Mouse (Mus musculus): ENCODE results near the gene R3hdm2. TPM values are rescaled to one million over a fixed set of nuclear protein-coding genes. Genes with fewer than 3 reads are reported as not detected.

Gene R3hdm2
- total RNA-seq (2021) (100 to 1,000 TPM; 116 to 127 TPM), polyA plus RNA-seq (2012; rRNA removed) (182 and 274 TPM in 2 replicates)
- long read RNA-seq, full-length matches to known transcripts, result 1 of 17 reads
- long read RNA-seq, partial matches to known transcripts, result 9 of 17 reads
- long read RNA-seq, other reads (novel, unspliced or antisense), result 7 of 17 reads

DNA sequence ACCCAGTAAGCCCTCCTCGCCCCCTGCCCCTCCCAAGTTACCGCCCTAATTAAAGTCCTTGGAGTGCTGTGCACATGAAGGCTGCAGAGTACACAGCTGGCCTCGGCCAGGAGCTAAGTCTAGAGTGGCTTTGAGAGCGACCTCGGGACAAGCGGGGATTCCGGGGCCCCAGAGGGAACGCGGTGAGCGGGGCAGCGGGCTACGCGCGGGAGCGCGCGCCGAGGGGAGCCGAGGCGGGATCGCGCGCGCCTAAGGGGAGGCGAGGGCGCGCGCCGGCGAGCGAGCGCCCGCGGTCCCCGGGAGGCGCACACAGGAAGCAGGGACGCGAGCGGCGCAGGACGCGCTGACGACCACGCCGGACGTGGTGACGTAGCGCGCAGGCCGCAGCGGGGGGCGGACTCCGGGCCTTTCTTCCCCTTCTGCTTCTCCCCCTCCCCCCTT lies at the start of gene R3hdm2:
TSS of gene R3hdm2 (plus strand) at position 77 of the 441 bp plus-strand sequence.
- peak; percentile 95 for DNase-seq

DNA sequence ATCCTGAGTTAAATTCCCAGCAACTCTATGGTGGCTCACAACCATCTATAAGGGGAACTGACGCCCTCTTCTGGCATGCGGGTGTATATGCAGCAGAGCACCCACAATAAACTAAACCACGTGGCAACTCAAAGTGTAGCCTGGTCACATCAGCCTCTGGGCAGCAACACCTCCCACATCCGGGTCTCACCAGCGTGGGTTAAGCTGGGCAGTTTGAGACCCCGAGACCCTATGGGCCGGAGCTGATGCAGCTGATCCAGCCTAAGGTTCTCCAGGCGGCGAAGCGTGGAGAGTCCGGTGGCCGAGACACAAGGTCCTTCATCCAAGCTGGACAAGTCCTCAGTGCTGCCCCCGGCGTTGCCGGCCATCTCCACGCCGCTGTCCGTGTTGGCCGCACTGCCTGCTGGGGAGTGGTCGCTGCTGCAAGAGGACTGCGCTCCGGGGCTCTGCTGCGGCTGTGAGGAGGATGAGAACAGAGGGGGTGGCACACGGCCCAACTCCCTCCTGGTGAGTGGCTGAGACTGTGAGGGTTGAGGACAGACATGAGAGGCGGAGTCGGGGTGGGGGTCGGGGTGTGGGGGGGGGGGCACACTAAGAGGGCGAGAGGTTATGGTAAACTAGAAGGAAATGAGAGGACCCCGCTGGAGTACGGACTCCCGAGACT lies 47.8 kb upstream of the R3hdm2 start:
- DNase-seq, result no peak

DNA sequence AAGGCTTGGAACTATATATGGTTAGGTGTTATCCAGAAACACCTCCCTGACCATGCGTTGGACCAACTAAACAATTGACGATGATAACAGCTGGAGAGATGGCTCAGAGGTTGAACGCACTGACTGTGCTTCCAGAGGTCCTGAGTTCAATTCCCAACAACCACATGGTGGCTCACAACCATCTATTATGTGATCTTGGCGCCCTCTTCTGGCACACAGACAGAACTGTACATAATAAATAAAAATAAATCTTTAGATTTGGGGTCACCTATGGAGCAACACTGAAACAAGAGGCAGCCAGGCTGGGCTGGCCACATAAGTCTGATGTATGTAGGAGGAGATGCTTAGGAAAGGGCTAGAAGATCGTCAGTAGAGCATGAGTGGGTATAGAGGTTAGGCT lies 47.0 kb upstream of the R3hdm2 start:
- DNase-seq, result no peak

DNA sequence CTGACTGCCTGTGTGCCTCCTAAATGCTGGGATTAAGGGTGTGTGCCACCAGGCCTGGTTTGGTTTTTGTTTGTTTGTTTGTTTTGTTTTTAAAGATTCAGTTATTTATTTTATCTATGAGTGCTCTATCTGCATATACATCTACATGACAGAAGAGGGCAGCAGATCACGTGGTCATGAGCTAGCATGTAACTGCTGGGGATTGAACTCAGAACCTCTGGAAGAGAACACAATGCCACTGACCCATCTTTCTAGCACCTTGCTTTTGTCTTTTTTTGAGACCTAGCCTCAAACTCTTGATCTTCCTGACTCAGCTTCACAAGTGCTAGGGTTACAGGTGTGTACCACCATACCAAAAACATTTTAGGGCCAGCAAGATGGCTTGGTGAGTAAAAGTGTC lies 44.9 kb upstream of the R3hdm2 start:
- no peak for DNase-seq

DNA sequence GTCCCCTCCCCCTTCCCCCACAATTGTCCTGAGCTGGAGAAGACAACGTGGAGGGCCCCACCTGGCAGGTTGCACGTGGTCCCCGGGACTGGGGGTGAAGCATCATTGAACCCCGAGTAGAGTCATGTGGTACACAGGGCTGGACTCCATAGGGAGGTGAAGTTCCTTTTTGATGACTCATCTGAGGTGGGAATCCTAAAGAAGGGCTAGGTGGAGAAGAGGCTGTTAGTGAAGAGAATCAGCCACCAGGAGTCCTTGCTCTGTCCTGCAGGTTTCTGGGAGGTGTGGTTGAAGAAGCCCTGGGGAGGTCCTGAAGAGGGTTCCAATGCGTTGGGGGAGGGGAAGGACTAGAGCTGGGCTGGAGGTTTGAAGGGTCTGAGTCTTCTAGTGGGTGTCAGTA lies 43.2 kb upstream of the R3hdm2 start:
- DNase-seq, result no peak

DNA sequence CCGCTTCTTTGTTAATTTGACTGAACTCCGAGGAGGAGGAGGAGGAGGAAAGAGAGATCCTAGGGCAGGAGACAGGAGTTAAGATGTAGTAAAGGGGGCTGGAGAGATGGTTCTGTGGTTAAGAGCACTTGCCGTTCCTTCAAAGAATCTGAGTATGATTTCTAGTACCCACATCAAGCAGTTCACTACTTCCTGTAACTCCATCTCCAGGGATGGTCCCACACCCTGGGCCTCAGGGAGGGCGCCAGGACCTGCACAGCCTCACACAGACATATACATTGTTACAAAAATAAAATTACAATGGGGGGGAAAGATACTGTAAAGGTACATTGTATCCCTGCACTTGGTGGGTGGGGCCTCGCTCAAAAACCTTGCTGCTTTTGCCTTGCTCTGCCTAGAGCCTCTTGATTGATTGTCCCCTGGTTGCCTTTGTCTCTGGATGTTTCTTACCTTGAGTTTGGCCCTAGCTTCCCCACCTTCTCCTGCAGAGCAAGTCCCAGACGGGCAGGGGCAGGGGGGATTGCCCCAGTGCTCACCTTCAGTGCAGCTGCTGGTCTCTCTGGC lies 42.5 kb upstream of the R3hdm2 start:
- no peak for DNase-seq

DNA sequence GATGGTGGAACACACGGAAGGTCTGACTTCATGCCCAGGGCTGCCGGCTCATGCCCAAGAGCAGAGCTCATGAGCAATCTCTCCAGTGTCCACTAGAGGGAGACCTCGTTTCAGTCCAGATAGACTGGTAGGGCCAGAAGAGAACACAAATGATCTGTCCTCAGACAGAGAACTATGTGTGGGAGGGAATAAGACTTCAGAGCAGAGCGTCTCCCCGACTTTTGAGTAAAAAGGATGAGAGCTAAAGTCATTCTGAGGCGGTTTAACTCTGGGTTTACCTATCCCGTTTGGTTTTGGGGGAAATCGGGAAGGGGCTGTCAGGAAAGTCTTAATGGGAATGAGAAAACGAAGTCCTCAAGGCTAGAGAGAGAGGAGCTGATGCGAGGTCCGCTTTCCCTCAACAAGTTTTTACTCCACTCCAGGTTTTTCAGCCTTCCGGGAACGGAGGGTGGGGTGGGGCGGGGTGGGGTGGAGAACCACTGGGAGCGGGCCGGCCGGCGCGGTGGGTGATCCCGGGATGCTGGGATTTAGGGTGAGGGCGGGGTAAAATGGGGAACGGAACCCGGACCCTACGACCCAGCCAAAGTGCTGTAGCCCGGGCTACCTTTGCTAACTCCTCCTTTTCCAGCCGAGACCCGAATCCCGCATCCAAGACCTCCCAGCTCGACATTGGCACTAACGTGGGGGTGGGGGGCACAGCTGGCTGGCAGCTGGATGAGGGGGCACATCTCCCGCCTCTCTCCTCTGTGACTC lies 41.0 kb upstream of the R3hdm2 start:
- peak; percentile 89 for DNase-seq

DNA sequence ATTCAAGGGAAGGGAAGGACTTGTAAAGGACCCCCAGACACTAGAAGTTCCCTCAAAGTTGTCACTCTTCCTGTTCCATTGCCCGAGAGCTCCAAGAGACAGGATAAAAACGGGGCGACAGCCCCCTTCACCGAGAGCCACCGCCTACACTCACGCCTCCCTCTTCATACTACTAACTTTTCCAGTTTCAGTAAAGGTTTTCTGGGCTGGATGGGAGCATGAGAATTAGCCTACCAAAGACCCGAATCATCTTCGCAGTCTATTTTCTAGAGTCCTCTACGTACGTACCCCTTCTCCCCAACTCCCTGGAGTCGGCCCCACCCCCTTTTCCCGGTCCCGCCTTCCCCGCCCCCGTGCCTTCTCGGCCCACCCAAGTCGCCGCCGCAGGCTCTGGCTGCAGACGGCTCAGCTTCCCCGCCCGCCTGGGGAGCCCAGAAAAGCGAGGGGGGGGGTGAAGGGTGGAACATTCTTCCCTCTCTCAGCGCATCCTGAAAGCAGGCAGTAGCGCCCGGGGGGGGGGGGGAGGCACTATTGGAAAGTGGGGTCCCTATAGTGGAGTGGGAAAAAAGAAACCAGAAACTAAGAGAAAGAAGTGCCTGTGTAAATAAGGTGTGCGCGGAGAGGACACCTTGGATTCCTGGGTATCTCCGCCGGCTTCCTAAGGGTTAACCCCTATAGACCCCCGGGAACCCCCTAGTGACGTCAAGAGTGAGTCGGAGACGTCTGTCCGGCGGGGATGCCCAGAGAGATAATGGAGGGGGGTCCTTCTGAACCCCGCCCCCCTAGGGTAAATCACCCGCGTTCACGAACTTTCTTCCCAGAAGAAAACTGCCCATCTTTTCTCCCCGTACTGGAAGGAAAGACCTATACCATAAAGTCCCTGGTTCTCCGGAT lies 40.2 kb upstream of the R3hdm2 start:
- DNase-seq, result peak; percentile 63

DNA sequence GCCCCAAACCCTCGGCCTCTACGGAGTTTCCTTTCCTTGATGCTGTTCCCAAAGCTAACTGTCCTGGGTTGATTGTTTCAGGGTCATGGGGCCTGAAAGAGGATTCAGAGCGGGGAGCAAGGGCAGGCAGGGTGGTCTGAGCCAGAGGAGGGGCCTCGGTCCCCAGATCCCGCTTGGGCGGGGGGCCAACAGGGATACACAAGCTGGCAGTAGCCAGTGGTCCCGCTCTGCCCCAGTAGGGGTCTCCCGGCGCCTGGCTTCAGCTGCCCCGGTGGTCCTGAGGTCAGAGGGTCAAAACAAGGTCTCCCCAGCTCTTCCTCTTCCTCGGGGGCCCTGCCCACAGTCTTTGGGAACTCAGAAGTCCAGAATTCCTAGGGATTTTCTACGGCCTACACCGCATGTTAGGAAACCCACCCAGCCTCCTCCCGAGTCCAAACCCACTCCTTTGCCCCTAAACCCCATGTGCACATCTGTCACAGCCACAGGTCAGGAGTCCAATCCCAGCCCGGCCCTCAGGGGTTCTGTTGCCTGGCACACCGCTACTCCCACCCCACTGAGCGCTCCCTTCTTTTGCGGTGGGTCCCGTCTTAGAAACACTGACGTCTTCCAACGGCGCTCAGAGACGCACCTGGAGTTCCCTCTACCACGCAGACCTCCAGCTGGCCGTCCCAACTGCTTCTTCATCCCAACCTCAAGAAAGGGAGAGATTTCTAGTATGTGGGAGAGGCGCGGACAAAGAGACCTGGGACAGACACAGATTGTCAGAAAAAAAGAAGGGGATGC lies 39.4 kb upstream of the R3hdm2 start:
- no peak for DNase-seq

DNA sequence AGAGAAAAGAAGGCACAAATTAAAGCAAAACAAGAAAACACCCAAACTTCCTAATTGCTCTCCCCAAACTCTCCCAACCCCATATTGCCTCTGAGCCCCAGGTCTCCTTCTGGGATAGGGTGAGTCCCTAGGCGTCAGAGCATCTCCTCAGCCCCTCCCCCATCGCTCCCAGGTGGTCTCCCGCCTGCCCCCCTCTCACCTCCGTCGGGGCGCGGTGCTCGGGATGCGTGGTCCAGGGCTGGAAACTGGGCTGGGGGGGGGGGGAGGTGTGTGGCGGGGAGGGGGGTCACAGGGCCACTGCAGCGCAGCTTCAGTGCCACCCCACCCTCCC lies 38.8 kb upstream of the R3hdm2 start:
- DNase-seq, result no peak

DNA sequence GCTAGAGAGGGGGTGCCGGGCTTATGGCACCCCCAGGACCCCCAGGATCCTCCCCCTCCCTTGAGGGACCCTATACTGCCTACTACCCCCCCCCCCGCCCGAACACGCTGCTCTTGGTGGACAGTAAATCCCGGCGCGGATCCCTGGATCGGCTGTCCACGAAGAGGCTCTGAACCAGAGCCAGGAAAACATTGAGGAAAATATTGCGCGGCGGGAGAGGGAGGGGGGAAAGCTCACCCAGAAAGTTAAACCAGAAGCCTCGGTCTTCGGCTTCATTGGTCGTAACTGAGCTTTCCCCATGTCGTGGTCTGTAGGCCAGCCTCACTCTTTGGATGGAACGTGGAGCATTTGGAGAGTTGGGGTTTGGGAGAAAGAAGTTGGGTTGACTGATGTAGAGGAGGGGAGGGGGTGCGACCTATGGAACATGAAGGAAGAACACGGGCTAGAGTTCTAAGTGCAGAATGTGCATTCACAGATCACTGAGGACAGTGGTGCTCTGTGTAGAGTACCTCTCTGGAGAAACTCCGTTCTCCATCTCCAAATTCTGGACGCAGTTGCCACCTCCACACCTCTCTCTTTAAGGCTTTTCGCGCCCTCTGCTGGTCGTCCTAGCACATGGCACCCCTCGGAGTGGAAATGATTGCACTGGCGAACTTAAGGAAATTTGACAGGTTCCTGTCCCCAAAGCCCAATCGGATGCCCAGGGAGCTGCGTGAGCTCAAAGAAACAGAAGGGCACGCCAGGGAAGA lies 38.1 kb upstream of the R3hdm2 start, which contains the start of gene Gli1:
TSS of gene Gli1 (minus strand) at position 84 of the 749 bp plus-strand sequence.
- peak; percentile 86 for DNase-seq

DNA sequence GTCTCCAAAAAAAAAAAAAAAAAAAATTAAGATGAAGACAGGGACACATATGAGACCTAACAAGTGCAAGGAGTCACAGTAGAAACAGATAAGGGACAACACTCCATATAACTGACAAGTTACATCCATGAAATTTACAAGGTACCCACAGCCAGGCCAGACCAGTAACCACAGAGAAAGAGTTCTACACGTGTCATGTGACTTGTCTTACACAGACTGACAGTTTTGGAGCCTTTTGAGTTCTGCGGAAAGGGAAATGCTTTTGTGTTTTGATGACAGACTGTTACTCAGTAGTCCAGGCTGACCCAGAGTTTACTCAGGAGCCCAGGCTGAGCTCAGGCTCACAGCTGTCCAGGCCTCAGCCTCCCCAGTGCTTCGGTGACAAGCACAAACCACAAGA lies 37.1 kb upstream of the R3hdm2 start:
- DNase-seq, result no peak

DNA sequence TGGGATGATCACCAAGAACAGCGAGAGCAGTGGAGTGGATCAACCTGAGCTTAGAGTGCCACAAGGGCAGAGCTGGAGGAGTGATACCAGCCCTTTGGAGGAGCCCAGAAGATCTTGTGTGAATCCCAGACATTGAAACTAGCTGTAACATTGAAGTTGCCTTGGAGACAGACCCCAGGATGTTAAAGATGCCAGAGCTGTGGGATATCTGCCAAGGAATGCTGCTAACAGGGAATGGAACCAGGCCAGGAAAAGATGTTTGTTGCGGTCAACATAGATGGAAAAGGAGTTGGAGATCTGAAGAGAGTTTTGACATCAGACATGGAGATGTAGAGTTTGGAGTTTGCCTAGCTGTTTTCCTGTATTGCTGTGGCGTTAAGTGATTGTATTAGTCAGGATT lies 34.0 kb upstream of the R3hdm2 start:
- no peak for DNase-seq

DNA sequence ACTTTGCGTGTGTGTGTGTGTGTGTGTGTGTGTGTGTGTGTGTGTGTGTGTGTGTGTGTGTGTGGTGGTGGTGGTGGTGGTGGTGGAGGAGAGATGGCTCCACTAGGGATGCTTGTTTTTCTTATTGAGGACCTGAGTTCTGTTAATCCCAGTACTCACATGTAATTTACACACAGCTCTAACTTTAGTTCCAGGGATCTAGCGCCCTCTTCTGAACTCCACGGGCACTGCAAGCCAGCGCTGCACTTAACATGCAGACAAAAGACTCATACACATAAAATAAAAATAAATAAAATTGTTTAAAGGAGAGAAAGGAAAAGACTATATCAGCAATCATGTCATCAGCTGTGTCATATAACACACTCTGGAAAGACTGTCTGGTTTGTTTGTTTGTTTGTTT lies 31.2 kb upstream of the R3hdm2 start:
- no peak for DNase-seq

DNA sequence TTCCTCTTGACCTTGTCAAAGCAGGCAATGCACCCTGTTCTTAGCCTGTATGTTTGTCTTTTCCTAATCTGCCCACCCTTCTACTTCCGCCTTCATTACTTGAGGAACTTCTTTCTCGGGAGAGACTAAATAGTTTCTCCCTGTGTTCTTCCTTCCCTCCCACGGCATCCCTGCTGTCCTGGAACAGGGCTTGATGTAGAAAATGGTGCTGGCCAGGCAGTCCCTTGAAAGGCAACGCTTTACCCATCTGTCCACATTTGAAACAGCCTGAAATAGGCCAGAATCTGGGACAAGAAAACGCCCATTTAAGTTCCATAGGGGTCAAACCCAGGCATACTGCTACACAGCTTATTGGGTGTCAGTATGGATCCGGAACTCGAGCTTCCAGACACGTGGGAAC lies 30.3 kb upstream of the R3hdm2 start:
- DNase-seq, result no peak

DNA sequence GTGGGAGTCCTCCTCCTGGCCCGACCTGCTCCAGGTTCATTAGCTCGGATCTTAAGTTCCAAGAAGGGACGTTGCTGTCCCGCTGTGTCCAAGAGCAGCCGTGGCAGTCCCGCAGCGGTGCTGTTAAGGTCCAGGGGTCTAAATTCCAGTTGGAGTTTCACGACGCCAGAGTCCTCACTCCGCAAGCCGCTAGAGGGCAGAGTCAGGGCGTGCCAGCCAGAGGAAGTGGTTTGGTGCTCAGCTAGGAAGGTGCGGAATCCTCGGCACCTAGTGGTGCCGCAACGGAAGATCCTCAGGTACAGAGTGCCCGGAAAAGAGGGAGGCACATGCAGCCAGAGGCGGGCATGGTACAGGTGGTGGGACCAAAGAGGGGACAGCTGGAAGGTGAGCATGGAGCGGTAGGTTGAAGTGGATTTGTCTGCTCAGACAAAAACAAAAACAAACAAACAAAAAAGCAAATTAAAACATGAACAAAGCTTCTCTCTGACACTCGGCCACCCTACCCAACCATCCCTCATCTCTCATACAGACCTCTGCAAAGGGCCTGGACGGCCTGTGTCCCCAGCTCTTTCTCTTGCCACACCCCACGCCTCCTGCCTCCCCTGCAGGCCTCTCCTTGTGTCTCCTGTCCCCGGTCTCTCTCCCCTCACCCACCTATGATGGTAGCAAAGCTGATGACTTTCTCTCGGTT lies 29.4 kb upstream of the R3hdm2 start:
- peak; percentile 61 for DNase-seq

DNA sequence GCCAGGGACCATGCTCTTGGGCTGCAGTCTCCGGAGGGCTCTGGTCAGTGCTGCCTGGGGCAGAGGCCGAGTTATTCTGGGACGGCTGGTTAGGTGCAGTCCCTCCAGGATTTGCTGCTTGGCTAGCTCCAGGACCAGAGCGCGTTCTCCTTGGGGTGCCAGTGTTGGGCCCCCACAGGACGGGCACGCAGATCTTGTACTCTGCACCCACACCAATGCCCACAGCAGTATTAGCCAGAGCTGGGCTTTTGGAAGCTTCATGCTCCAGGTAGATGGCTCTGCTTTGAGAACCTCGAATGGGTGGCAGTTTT lies 28.9 kb upstream of the R3hdm2 start:
- DNase-seq, result no peak

DNA sequence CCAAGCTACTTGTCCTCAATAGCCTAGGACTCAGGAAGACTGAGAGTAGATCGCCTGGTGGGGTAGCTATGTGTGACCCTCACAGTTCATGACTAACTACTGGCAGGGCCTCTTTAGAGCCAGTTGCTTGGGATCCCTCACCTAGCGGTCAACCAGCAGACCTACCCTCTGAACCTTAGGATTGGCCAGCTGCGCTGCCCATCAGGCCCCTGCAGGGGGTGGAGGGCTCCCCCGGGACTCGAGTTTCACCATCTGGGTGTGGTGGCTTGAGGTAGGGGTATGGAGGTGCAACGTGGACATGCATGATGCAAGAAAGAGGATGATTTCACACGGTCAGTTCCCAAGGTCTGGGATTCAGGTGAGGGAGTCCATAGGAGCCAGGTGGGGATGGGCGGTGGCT lies 28.4 kb upstream of the R3hdm2 start:
- no peak for DNase-seq

DNA sequence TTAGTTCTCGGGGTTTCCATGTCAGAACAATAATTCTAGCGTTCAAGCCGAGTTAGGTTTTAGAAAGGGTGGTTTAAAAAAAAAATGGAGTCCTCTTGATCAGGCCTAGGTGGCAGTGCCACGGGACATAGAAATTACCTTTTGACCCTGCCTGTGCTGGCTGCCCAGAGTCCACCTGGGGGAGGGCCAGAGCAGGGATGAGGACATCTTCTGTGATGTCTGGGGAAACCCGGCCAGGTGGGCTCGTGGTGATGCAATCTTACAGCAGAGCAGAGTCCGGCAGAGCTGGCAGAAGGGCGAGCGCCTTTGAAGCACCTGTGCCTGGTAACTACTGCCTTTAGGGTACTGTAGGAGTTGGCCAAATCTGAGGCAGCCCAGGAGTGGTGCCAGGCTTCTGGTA lies 27.9 kb upstream of the R3hdm2 start:
- DNase-seq, result no peak

DNA sequence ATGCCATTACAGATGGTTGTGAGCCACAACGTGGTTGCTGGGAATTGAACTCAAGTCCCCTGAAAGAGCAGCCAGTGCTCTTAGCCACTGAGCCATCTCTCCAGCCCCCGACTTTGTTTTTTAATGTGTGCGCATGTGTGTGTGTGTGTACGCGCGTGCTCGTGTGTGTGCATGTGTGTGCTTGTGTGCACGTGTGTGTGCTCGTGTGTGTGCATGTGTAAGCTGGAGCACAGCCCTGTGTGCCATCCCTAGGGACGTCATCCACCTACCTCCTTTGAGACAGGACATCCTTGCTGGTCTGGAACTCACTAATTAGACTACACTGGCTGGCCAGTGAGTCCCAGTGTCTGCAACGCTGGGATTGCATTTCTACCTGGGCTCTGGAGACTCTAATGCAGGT lies 27.4 kb upstream of the R3hdm2 start:
- DNase-seq, result no peak

Measured in adrenal gland, adult 2 months (tissue).